Mouse (Mus musculus): Measurements from ENCODE around the gene Gcdh. TPM values are rescaled to one million over a fixed set of nuclear protein-coding genes. Genes with fewer than 3 reads are reported as not detected.

Gene Gcdh
- polyA plus RNA-seq, 1 experiment from 2014 or later, result 51.8 TPM

GRCm38 (mm10) chr8:84846722-84847572 is 46.8 kb downstream of the Gcdh start, which contains the start of gene Calr:
TSS of gene Calr (minus strand) at chr8:84846934.
- peaks cover 42% of the 10 kb centered on the region for H3K36me3 ChIP-seq (replicated peaks)
- H3K27me3 ChIP-seq (replicated peaks; ENCODE audit: low read depth, poor library complexity, severe bottlenecking), result no peaks in the 10 kb centered on the region
- peaks cover 39% of the 10 kb centered on the region for H3K4me1 ChIP-seq
- H3K27ac ChIP-seq (replicated peaks), result peak within 1 kb of the TSS; percentile 98
- peak; percentile 100 for DNase-seq (ENCODE audit: low spot score)
- WGBS, result under 1% methylated on average over 55 of the region's 55 CpGs
- peak within 1 kb of the TSS; percentile 99 for H3K4me3 ChIP-seq
- H3K9me3 ChIP-seq, result no peaks in the 10 kb centered on the region

GRCm38 (mm10) chr8:84846094-84846721 is 47.5 kb downstream of the Gcdh start:
- DNase-seq (ENCODE audit: low spot score), result no peak
- whole genome bisulfite sequencing, result under 1% methylated on average over 30 of the region's 30 CpGs
- Histone ChIP-seq H3K4me1 (peaks cover 39% of the 10 kb centered on the region), H3K36me3 (replicated peaks) (peaks cover 50% of the 10 kb centered on the region), H3K4me3 (peak overlapping the region; percentile 99), H3K9me3 (no peaks in the 10 kb centered on the region), H3K27me3 (replicated peaks; ENCODE audit: low read depth, poor library complexity, severe bottlenecking) (no peaks in the 10 kb centered on the region), H3K27ac (replicated peaks) (peak overlapping the region; percentile 98)

GRCm38 (mm10) chr8:84845355-84846093 is 48.2 kb downstream of the Gcdh start:
- Histone ChIP-seq H3K36me3 (replicated peaks) (peaks cover 53% of the 10 kb centered on the region), H3K4me3 (peak overlapping the region; percentile 99), H3K27me3 (replicated peaks; ENCODE audit: low read depth, poor library complexity, severe bottlenecking) (no peaks in the 10 kb centered on the region), H3K27ac (replicated peaks) (peak overlapping the region; percentile 98), H3K4me1 (peaks cover 39% of the 10 kb centered on the region), H3K9me3 (no peaks in the 10 kb centered on the region)
- DNase-seq (ENCODE audit: low spot score), result peak; percentile 63
- 20% methylated on average over 12 of the region's 12 CpGs for WGBS

DNA sequence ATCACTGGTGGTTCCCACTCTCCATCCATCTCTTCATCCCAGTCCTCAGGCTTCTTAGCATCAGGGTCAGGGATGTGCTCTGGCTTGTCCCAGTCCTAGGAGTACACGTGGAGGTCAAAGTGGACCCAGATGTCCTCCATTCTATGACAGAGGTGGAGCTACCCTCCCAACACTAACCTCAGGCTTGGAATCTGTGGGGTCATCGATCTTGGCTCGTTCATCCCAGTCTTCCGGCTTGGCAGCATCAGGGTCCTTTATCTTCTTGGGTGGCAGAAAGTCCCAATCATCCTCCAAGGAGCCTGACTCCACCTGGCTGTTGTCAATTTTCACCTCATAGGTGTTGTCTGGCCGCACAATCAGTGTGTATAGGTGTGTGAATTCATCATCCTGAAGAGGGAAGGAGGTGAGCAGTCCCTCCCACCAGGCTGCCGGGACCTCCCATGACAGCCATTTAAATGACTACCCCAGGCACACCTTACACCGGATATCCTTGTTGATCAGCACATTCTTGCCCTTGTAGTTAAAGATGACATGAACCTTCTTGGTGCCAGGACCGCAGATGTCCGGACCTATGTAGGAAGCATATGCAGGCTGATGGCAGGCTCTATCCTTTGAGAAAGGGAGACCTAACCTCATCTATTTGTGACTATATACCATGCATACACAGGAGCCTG is 49.2 kb downstream of the Gcdh start:
- Histone ChIP-seq H3K27ac (replicated peaks) (no peak overlapping the region), H3K36me3 (replicated peaks) (peaks cover 53% of the 10 kb centered on the region)

DNA sequence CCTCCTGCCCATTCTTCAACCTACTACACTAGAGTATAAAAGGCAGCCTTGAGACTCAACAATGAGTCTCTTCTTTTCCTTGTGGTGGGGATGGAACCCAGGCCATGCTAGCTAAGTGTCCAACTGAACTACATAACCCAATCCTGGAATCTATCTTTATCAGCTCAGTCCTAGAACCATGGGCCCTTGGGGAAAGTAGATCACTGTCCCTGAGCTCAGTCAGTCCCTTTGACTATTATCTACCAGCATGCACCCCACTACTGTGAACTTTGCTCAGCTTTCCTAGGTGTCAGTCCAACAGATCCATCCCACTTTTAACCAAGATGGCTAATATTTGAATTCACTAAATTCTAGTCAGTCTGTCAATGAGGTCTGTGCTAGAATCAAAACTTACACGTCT is 52.2 kb downstream of the Gcdh start:
- Histone ChIP-seq H3K4me3 (no peak overlapping the region), H3K27me3 (replicated peaks; ENCODE audit: low read depth, poor library complexity, severe bottlenecking) (no peaks in the 10 kb centered on the region), H3K36me3 (replicated peaks) (peaks cover 81% of the 10 kb centered on the region), H3K4me1 (peaks cover 60% of the 10 kb centered on the region), H3K27ac (replicated peaks) (no peak overlapping the region), H3K9me3 (no peaks in the 10 kb centered on the region)
- WGBS, result 79% methylated on average over 1 of the region's 1 CpGs
- DNase-seq (ENCODE audit: low spot score), result no peak

More for the DNA sequence above, 49.2 kb downstream of the Gcdh start:
- Histone ChIP-seq H3K4me3 (peak overlapping the region; percentile 99), H3K4me1 (peaks cover 43% of the 10 kb centered on the region), H3K27me3 (replicated peaks; ENCODE audit: low read depth, poor library complexity, severe bottlenecking) (no peaks in the 10 kb centered on the region), H3K9me3 (no peaks in the 10 kb centered on the region)
- WGBS, result 90% methylated on average over 9 of the region's 9 CpGs
- DNase-seq (ENCODE audit: low spot score), result no peak

DNA sequence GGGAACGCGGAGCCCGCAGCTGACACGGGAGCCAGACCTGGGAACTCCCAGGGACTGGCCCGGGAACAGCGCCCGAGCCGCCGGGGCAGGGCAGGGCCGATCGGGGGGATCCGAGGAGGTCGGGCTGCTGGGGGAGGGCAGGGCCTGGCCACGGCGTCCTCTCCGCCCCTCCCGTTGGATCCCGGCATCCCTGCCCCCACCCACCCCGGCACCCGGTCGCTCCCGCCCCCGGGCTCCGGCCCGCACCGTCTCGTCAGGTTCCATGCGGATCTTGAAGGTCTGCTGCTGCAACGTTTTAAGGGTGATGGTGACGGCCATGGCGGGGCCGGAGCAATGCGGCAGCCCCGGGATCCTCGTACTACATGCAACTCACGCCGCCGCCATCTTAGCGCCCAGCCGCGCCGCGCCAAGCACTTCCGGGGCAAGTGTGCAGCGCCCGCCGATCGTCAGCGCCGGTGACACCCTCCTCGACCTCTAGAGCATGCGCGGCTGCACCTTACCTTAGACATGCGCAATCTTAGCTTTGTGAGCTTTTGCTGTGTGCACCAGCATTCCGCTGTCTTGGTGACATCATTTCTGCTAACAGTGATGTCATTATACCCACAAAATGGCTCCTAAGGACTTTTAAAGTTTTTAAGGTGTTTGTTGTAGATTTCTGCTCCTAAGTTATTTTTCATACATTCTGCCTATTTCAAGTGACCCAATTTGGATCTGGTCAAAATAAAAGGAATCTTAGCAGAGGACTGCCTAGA is 53.3 kb downstream of the Gcdh start, which contains the start of gene Rad23a:
Rad23a (minus strand) TSS at position 418 of the 752 bp plus-strand sequence.
- peaks cover 64% of the 10 kb centered on the region for H3K4me1 ChIP-seq
- 1% methylated on average over 55 of the region's 55 CpGs for WGBS
- peak; percentile 95 for DNase-seq (ENCODE audit: low spot score)
- H3K27ac ChIP-seq (replicated peaks), result peak within 1 kb of the TSS; percentile 97
- peak within 1 kb of the TSS; percentile 98 for H3K4me3 ChIP-seq
- H3K36me3 ChIP-seq (replicated peaks), result peaks cover 85% of the 10 kb centered on the region
- no peaks in the 10 kb centered on the region for H3K27me3 ChIP-seq (replicated peaks; ENCODE audit: low read depth, poor library complexity, severe bottlenecking)
- no peaks in the 10 kb centered on the region for H3K9me3 ChIP-seq

GRCm38 (mm10) chr8:84839875-84840247 is 53.9 kb downstream of the Gcdh start:
- no peak for DNase-seq (ENCODE audit: low spot score)
- Histone ChIP-seq H3K4me3 (peak overlapping the region; percentile 98), H3K9me3 (no peaks in the 10 kb centered on the region), H3K36me3 (replicated peaks) (peaks cover 85% of the 10 kb centered on the region), H3K4me1 (peaks cover 59% of the 10 kb centered on the region), H3K27me3 (replicated peaks; ENCODE audit: low read depth, poor library complexity, severe bottlenecking) (no peaks in the 10 kb centered on the region), H3K27ac (replicated peaks) (peak overlapping the region; percentile 97)
- 5% methylated on average over 7 of the region's 7 CpGs for WGBS

- Histone ChIP-seq H3K36me3 (replicated peaks) (peaks cover 85% of the 10 kb centered on the region), H3K9me3 (no peaks in the 10 kb centered on the region), H3K27ac (replicated peaks) (no peak overlapping the region; the same call in 1 of the 2 replicates), H3K4me1 (peaks cover 54% of the 10 kb centered on the region), H3K4me3 (peak overlapping the region; percentile 98), H3K27me3 (replicated peaks; ENCODE audit: low read depth, poor library complexity, severe bottlenecking) (no peaks in the 10 kb centered on the region)
- 98% methylated on average over 2 of the region's 2 CpGs for WGBS
- DNase-seq (ENCODE audit: low spot score), result no peak
Measured at GRCm38 (mm10) chr8:84839411-84839810, 54.3 kb downstream of the Gcdh start.

GRCm38 (mm10) chr8:84838513-84838912 is 55.2 kb downstream of the Gcdh start:
- DNase-seq (ENCODE audit: low spot score), result no peak
- H3K27ac ChIP-seq (replicated peaks), result peak overlapping the region; percentile 70; the same call in 1 of the 2 replicates
- H3K36me3 ChIP-seq (replicated peaks), result peaks cover 85% of the 10 kb centered on the region
- no peaks in the 10 kb centered on the region for H3K9me3 ChIP-seq
- H3K4me1 ChIP-seq, result peaks cover 45% of the 10 kb centered on the region
- WGBS, result 93% methylated on average over 5 of the region's 5 CpGs
- H3K27me3 ChIP-seq (replicated peaks; ENCODE audit: low read depth, poor library complexity, severe bottlenecking), result no peaks in the 10 kb centered on the region
- peak overlapping the region; percentile 23; the same call in 1 of the 2 replicates for H3K4me3 ChIP-seq

DNA sequence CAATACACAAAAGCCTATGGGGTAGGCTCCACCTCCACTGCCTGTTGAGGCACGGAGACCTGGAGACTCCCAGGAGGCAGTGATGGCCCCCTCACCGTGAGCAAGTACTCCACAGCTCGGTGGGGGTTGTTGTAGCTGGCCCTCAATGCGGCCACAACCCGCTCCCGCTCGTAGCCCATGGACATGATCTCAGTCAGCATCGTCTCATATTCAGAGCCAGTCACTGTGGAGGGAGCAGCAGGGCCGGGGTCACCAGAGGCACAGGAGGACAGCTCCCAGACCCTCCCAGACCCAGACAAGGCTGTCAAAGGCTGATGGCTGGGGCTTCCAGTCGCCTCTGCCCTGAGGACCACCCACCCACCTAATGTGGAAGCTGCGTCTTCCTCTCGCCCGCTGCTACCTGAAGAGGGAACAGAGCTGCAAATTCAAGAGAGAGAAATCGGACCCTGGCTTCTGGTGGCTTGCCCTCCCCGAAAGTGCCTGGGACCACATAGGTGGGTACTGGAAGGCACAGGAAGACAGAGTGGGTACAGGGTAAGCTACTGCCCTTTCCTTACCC is 55.7 kb downstream of the Gcdh start:
- 82% methylated on average over 15 of the region's 15 CpGs for WGBS
- no peaks in the 10 kb centered on the region for H3K9me3 ChIP-seq
- H3K27me3 ChIP-seq (replicated peaks; ENCODE audit: low read depth, poor library complexity, severe bottlenecking), result no peaks in the 10 kb centered on the region
- DNase-seq (ENCODE audit: low spot score), result no peak
- peaks cover 45% of the 10 kb centered on the region for H3K4me1 ChIP-seq
- H3K36me3 ChIP-seq (replicated peaks), result peaks cover 82% of the 10 kb centered on the region
- H3K27ac ChIP-seq (replicated peaks), result peak overlapping the region; percentile 70; the same call in 1 of the 2 replicates
- peak overlapping the region; percentile 23 for H3K4me3 ChIP-seq

All from embryonic facial prominence, embryonic 10.5 days (tissue).